Mouse (Mus musculus): Measurements from ENCODE around the gene Bok.

- no peak for TF ChIP-seq MAFK (IDR thresholded peaks at IDR 0.05; ENCODE audit: borderline replicate concordance, low read depth, low read length)
- TF ChIP-seq TCF12 (IDR thresholded peaks at IDR 0.05; ENCODE audit: low read depth, low read length) = no peak
- no peak for TF ChIP-seq MEF2A (IDR thresholded peaks at IDR 0.05; ENCODE audit: extremely low read depth, insufficient replicate concordance, low read depth, low read length, poor library complexity, severe bottlenecking)
- no peak for TF ChIP-seq POLR2AphosphoS2 (IDR thresholded peaks at IDR 0.05; ENCODE audit: low read length)
- no peak for TF ChIP-seq TBP (IDR thresholded peaks at IDR 0.05; ENCODE audit: low read depth, low read length)
- no peak for TF ChIP-seq ZNF384 (IDR thresholded peaks at IDR 0.05; ENCODE audit: low read depth, low read length)
- TF ChIP-seq ELF1 (IDR thresholded peaks at IDR 0.05; ENCODE audit: low read depth, low read length) = no peak
- no peak for TF ChIP-seq CTCF (IDR thresholded peaks at IDR 0.05 in 2 of 3, conservative IDR thresholded peaks at IDR 0.05 in 1 of 3; ENCODE audit: control insufficient read depth in 1 of 3, insufficient read depth in 1 of 3, low read depth in 2 of 3, low read length in 3 of 3, poor library complexity in 1 of 3, severe bottlenecking in 1 of 3)
- no peak for TF ChIP-seq NRF1 (IDR thresholded peaks at IDR 0.05; ENCODE audit: insufficient read depth, low read depth, low read length, poor library complexity, severe bottlenecking)
Observed at GRCm38 (mm10) chr1:93691106-93691505, 5.6 kb downstream of the Bok start.

All from MEL (cell line).